Mouse (Mus musculus): Measurements from ENCODE around the gene Pitpna. TPM values are rescaled to one million over a fixed set of nuclear protein-coding genes. Genes with fewer than 3 reads are reported as not detected.

Pitpna gene
- total and polyA plus RNA-seq, 2 experiments from 2014 or later, result 58.4 to 74.0 TPM

DNA sequence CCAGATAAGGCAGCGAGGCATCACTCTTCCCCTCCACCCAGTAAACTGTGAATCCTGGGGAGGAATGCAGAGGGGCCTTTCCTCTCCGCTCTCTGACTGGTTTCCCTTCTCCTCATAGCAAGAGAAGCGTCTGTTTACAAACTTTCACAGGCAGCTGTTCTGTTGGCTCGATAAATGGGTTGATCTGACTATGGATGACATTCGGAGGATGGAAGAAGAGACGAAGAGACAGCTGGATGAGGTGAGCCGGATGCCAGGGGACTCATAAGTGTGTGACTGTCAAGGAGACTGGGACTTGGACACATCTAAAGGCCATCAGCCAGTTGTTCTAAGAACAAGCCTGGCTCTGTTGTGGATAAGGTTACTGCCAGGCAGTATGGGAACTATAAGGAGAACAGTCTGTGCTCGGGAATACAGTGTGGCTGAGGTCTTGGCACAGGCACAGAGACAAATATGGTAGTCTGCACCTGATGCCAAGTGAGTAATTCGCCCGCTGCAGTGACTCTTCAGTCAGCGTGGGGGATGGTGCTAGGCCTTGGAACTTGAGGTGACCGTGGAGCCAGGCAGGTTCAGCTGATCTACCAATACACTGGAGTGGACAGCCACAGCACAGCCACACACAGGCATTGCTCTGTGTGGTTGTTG is 32.4 kb downstream of the Pitpna start:
- peak; percentile 84 for ATAC-seq (ENCODE audit: insufficient read depth, low read depth)
- TF ChIP-seq EP300 (IDR thresholded peaks at IDR 0.05; ENCODE audit: low read depth), result no peak
- no peak for TF ChIP-seq CTCF (IDR thresholded peaks at IDR 0.05; ENCODE audit: low read depth)
- H3K36me3 ChIP-seq (replicated peaks; ENCODE audit: control insufficient read depth, insufficient read depth, low read length), result peaks cover 49% of the 10 kb centered on the region
- 51% methylated on average over 12 of the region's 12 CpGs for WGBS
- no peak overlapping the region for H3K9ac ChIP-seq (replicated peaks; ENCODE audit: low read depth, low read length)
- H3K27me3 ChIP-seq (ENCODE audit: control insufficient read depth, insufficient read depth, low read length), result no peaks in the 10 kb centered on the region
- no peaks in the 10 kb centered on the region for H3K9me3 ChIP-seq (replicated peaks; ENCODE audit: control insufficient read depth, low read length)
- peaks cover 48% of the 10 kb centered on the region for H3K4me1 ChIP-seq (ENCODE audit: control insufficient read depth, insufficient read depth)
- H3K27ac ChIP-seq (ENCODE audit: low read depth), result peak overlapping the region; percentile 98
- H3K4me3 ChIP-seq (ENCODE audit: low read depth, low read length), result no peak overlapping the region
- no peak overlapping the region for H3K4me2 ChIP-seq (ENCODE audit: low read depth, low read length)
- DNase-seq (ENCODE audit: low spot score), result peak; percentile 85

DNA sequence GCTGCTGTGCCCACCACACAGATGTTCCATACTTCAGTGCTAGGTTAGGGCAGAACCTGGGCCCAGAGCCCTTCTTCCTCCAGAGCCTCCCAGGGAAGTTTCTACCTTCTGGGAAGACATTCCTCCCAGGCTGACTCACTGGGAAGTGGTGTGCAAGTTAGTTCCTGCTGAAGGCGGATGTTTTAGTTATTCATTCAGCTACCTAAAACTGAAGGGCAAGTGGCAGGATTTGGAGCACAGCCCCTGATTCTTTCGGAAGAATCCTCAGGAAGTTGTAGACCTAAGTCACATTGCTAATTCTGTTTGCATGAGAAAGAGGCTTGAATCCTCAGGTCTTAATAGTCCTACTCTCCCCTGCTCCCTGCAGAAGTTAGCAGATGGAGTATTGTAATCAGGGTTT is 33.5 kb downstream of the Pitpna start:
- TF ChIP-seq EP300 (IDR thresholded peaks at IDR 0.05; ENCODE audit: low read depth), result no peak
- TF ChIP-seq CTCF (IDR thresholded peaks at IDR 0.05; ENCODE audit: low read depth), result no peak
- Histone ChIP-seq H3K9ac (replicated peaks; ENCODE audit: low read depth, low read length) (no peak overlapping the region), H3K4me3 (ENCODE audit: low read depth, low read length) (no peak overlapping the region), H3K4me1 (ENCODE audit: control insufficient read depth, insufficient read depth) (peaks cover 50% of the 10 kb centered on the region), H3K36me3 (replicated peaks; ENCODE audit: control insufficient read depth, insufficient read depth, low read length) (peaks cover 53% of the 10 kb centered on the region), H3K9me3 (replicated peaks; ENCODE audit: control insufficient read depth, low read length) (no peaks in the 10 kb centered on the region), H3K27ac (ENCODE audit: low read depth) (peak overlapping the region; percentile 98), H3K27me3 (ENCODE audit: control insufficient read depth, insufficient read depth, low read length) (no peaks in the 10 kb centered on the region), H3K4me2 (ENCODE audit: low read depth, low read length) (no peak overlapping the region)
- ATAC-seq (ENCODE audit: insufficient read depth, low read depth), result no peak
- no peak for DNase-seq (ENCODE audit: low spot score)
- WGBS, result 69% methylated on average over 2 of the region's 2 CpGs

GRCm38 (mm10) chr11:75622588-75623329 is 34.9 kb downstream of the Pitpna start:
- peaks cover 50% of the 10 kb centered on the region for H3K4me1 ChIP-seq (ENCODE audit: control insufficient read depth, insufficient read depth)
- DNase-seq (ENCODE audit: low spot score) (no peak), ATAC-seq (ENCODE audit: insufficient read depth, low read depth) (no peak)
- no peaks in the 10 kb centered on the region for H3K27me3 ChIP-seq (ENCODE audit: control insufficient read depth, insufficient read depth, low read length)
- no peak overlapping the region for H3K4me3 ChIP-seq (ENCODE audit: low read depth, low read length)
- H3K9ac ChIP-seq (replicated peaks; ENCODE audit: low read depth, low read length), result no peak overlapping the region
- peak overlapping the region; percentile 98 for H3K27ac ChIP-seq (ENCODE audit: low read depth)
- 45% methylated on average over 2 of the region's 2 CpGs for WGBS
- TF ChIP-seq EP300 (IDR thresholded peaks at IDR 0.05; ENCODE audit: low read depth) (no peak), CTCF (IDR thresholded peaks at IDR 0.05; ENCODE audit: low read depth) (no peak)
- peaks cover 55% of the 10 kb centered on the region for H3K36me3 ChIP-seq (replicated peaks; ENCODE audit: control insufficient read depth, insufficient read depth, low read length)
- no peak overlapping the region for H3K4me2 ChIP-seq (ENCODE audit: low read depth, low read length)
- H3K9me3 ChIP-seq (replicated peaks; ENCODE audit: control insufficient read depth, low read length), result no peaks in the 10 kb centered on the region

GRCm38 (mm10) chr11:75624102-75624554 is 36.2 kb downstream of the Pitpna start:
- TF ChIP-seq EP300 (IDR thresholded peaks at IDR 0.05; ENCODE audit: low read depth) (no peak; the same call in 1 of the 2 replicates), CTCF (IDR thresholded peaks at IDR 0.05; ENCODE audit: low read depth) (no peak)
- H3K27me3 ChIP-seq (ENCODE audit: control insufficient read depth, insufficient read depth, low read length), result no peaks in the 10 kb centered on the region
- WGBS, result 3% methylated on average over 2 of the region's 2 CpGs
- no peak overlapping the region for H3K4me2 ChIP-seq (ENCODE audit: low read depth, low read length)
- DNase-seq (ENCODE audit: low spot score) (peak; percentile 85), ATAC-seq (ENCODE audit: insufficient read depth, low read depth) (peak; percentile 72)
- H3K9ac ChIP-seq (replicated peaks; ENCODE audit: low read depth, low read length), result 0 out of 2 replicates have a peak overlapping the region, but pooled peaks have one; percentile 18
- no peak overlapping the region for H3K4me3 ChIP-seq (ENCODE audit: low read depth, low read length)
- no peaks in the 10 kb centered on the region for H3K9me3 ChIP-seq (replicated peaks; ENCODE audit: control insufficient read depth, low read length)
- H3K4me1 ChIP-seq (ENCODE audit: control insufficient read depth, insufficient read depth), result peaks cover 50% of the 10 kb centered on the region
- H3K27ac ChIP-seq (ENCODE audit: low read depth), result peak overlapping the region; percentile 98
- peaks cover 56% of the 10 kb centered on the region for H3K36me3 ChIP-seq (replicated peaks; ENCODE audit: control insufficient read depth, insufficient read depth, low read length)

GRCm38 (mm10) chr11:75625820-75626219 is 37.9 kb downstream of the Pitpna start:
- H3K9me3 ChIP-seq (replicated peaks; ENCODE audit: control insufficient read depth, low read length), result no peaks in the 10 kb centered on the region
- H3K27ac ChIP-seq (ENCODE audit: low read depth), result peak overlapping the region; percentile 98; the same call in 1 of the 2 replicates
- peaks cover 44% of the 10 kb centered on the region for H3K36me3 ChIP-seq (replicated peaks; ENCODE audit: control insufficient read depth, insufficient read depth, low read length)
- 87% methylated on average over 4 of the region's 4 CpGs for WGBS
- no peak overlapping the region for H3K4me2 ChIP-seq (ENCODE audit: low read depth, low read length)
- H3K27me3 ChIP-seq (ENCODE audit: control insufficient read depth, insufficient read depth, low read length), result no peaks in the 10 kb centered on the region
- no peak for TF ChIP-seq CTCF (IDR thresholded peaks at IDR 0.05; ENCODE audit: low read depth)
- TF ChIP-seq EP300 (IDR thresholded peaks at IDR 0.05; ENCODE audit: low read depth), result no peak
- DNase-seq (ENCODE audit: low spot score) (no peak), ATAC-seq (ENCODE audit: insufficient read depth, low read depth) (no peak)
- no peak overlapping the region for H3K9ac ChIP-seq (replicated peaks; ENCODE audit: low read depth, low read length)
- no peak overlapping the region for H3K4me3 ChIP-seq (ENCODE audit: low read depth, low read length)
- peaks cover 44% of the 10 kb centered on the region for H3K4me1 ChIP-seq (ENCODE audit: control insufficient read depth, insufficient read depth)

Data from heart, postnatal 0 days (tissue).